Mouse (Mus musculus) left cerebral cortex, adult 9 months (tissue): ENCODE results near the gene Erich6b.

Experiments
- DNase-seq, 2 experiments: peaks; one replicate each; pipeline ENCODE4 v3.0.0; 2022; ENCODE audit warnings: low spot score in 2 of 2

Gene Erich6b

GRCm38 (mm10) chr14:75642080-75642479 is at the start of gene Erich6b:
Gene Erich6b (plus strand): TSS chr14:75642259.
- DNase-seq: no peak

GRCm38 (mm10) chr14:75592978-75593377 is 49.1 kb upstream of the Erich6b start, which contains the start of gene Spert:
Gene Spert (minus strand): TSS chr14:75593116.
- no peak for DNase-seq

DNA sequence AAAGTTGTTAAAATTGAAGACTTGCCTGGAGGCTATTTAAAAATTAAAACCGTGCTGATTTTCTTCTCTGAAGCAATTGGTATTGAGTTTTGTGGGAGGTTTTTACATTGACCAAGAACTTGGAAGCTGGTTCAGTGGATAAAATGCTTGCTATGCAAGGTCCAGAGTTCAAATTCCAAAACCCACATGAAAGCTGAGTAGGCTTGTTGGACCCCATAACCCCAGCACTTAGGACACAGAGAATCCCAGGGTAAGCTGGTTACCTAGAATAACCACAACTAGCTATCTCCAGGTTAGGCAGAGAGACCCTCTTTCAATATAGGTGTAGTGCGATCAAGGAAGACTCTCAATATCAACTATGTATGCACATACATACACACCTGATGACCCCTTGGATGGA is 32.9 kb upstream of the Erich6b start:
- no peak for DNase-seq

DNA sequence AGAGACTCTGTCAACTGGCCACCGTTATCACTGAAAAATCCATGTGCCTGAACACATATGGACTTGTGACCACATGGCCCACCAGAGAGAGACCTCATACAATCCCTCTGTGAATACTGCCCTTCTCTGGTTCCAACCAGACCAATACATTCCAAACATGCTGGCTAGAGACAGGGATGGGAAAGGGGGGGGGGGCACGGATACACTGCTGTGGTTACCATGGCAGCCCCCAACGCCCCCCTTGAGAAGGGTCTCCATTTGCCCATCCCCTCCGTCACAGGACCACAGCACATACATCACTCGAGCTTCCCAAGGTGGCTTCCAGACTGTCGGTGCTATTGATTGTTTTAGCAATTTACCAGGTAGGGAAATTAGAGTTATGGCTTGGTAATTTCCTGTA is 25.7 kb upstream of the Erich6b start:
- no peak for DNase-seq

GRCm38 (mm10) chr14:75622984-75623383 is 19.1 kb upstream of the Erich6b start:
- DNase-seq: no peak

DNA sequence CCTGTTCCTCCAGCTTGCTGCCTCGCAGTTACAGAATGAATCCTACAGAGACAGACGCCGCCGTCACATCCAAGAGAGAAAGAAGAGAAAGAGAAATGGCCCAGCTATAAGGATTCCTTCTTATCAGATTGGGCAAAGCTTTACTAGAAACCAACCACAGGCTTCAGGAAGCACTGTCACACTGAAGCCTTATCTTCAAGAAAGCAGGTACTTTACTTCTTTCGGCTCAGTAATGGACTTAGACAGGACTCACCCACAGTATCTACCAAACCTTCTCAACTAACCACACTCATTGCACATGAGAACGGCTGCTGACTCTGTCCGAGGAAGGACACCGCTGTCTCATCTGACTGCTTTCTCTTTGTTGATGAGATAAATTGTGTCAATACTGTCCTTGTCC is 13.2 kb upstream of the Erich6b start:
- no peak for DNase-seq

- peak in 1 of 2 experiments; percentile 33 for DNase-seq
Measured at GRCm38 (mm10) chr14:75635350-75635749, 6.7 kb upstream of the Erich6b start.

DNA sequence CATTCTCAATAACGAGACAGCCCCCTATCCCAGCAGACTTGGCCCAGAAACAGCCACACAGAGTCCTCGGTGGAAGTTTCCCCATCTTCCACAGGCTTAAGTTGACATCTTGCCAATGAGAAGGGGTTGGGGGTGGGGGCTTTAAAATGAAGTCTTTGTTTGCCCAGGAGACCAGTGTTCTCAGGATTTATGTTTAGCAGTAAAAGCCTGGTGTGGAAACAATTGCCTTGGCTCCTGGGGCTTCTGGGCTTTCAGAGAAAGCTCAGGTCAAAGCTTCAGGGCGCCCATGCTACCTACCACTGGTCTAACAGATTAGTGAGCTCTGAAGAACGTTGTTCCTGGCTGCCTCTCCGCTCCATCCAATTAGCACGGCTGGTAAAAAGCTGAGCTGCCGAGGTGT is 6.0 kb upstream of the Erich6b start:
- no peak for DNase-seq

GRCm38 (mm10) chr14:75637641-75638040 is 4.4 kb upstream of the Erich6b start:
- no peak for DNase-seq

DNA sequence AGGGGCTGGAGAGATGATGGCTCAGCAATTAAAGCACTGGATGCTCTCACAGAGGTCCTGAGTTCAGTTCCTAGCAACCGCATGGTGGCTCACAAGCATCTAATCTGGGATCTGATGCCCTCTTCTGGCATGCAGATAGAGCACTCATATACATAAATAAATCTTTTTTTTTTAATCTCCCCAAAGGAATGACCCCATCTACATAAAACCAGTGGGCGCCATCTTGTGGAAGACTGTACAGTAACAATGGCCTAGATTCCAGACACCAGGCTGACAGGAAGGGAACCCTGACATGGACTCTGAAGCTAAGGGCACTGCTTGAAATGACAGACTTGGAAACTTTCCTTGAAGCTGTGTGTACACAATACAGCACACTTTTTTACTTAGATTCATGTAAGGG is 1.2 kb upstream of the Erich6b start:
- DNase-seq: no peak

GRCm38 (mm10) chr14:75641369-75641768 is 690 bp upstream of the Erich6b start:
- DNase-seq: no peak

GRCm38 (mm10) chr14:75645461-75645860 is 3.4 kb downstream of the Erich6b start:
- DNase-seq: no peak

GRCm38 (mm10) chr14:75646060-75646459 is 4.0 kb downstream of the Erich6b start:
- no peak for DNase-seq

- DNase-seq: no peak
Measured at GRCm38 (mm10) chr14:75646968-75647829, 5.1 kb downstream of the Erich6b start.

DNA sequence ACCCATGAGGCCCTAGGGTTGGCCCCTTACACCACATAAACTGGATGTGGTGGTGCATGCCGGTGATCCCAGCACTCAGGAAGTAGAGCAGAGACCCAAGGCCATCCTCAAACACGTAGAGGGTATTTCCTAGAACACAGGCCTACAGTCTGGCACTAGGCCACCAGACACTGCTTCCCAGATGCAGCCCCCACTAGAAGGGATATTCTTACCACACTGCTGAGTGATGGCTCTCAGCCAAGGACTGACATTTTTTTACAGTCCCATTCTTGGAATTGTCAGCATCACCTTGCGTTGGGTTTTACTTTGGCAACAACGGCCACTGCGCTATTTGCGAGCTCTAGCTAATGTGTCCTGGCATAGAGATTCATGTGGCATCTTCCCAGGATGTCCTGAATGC is 18.9 kb downstream of the Erich6b start:
- DNase-seq: peak in 1 of 2 experiments; percentile 3

GRCm38 (mm10) chr14:75661548-75661947 is 19.5 kb downstream of the Erich6b start:
- DNase-seq: no peak

DNA sequence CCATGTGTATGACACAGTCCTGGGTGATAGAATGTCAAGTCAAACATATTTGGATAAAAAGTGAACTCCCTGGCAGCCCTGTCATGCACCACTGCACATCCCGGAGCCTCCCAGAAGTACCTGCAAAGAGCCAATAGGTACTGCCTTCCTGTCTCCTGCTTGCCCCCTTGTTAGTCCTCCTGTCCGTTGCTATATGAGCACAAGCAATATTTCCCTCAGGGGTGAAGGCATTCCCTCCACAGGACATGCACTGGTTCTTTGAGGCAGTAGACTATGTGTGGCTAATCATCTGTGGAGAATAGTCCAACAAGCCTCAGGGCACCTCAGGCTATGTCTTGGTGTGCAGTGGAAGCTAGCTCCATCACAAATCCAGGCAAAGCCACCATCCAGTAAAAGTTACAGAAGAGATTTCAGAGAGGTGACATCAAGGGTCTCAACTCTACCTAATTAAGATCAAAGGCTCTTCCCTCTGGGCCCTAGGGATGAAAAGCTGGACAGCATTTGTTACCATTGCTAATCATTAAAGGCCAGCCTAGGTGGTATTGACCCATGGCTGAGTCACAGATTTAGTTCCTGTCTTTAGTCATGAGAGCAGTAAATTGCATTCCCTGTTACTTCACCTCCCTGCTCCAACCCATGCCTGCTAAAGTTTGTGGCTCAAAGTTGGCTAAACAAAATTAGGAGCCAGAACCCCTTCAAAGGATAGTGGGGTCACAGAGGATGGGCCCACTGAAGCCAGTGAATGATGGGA is 23.5 kb downstream of the Erich6b start:
- no peak for DNase-seq

DNA sequence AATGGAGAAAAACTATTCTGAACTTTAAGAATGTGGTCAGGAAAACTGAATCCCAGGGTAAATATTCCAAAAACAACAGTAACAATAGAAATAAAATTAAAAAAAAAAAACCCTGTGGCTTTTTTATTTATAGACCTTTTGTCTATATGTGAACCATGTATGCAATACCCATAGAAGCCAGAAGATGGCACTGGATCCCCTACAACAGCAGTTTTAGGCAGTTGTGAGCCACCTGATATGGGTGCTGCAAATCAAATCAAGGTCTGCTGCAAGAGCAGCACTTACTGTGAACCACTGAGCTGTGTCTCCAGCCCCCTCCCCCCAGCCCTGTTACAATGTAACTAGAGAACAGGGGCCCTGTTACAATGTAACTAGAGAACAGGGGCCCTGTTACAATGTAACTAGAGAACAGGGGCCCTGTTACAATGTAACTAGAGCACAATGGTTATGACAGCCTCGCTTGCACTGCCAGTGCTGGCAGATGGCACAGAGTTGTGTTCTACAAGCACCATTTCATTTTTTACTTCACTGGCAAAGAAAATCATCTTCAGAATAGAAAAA is 27.1 kb downstream of the Erich6b start:
- no peak for DNase-seq

- no peak for DNase-seq
Measured at GRCm38 (mm10) chr14:75676316-75676715, 34.3 kb downstream of the Erich6b start.

DNA sequence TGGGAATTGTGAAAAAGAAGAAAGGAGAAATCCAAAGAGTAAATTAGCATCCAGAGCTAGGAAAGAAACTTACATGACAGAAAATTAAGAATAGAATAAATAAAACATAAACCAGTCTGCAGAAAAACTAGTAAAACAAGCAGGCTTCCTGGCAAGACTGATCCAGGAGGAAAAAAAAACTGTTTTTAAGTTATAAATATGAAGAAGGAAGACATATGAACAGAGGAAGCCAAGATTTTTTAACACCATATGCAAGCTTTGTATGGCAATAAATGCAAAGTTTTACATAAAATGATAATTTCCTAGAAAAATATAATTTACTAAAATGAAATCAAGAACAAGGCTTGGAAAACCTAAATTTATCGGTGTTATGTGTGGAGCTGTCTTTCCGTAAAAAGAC is 48.4 kb downstream of the Erich6b start:
- DNase-seq: no peak

GRCm38 (mm10) chr14:75696096-75696495 is 54.0 kb downstream of the Erich6b start:
- DNase-seq: no peak

- DNase-seq: no peak
Measured at GRCm38 (mm10) chr14:75697928-75698327, 55.9 kb downstream of the Erich6b start.

DNA sequence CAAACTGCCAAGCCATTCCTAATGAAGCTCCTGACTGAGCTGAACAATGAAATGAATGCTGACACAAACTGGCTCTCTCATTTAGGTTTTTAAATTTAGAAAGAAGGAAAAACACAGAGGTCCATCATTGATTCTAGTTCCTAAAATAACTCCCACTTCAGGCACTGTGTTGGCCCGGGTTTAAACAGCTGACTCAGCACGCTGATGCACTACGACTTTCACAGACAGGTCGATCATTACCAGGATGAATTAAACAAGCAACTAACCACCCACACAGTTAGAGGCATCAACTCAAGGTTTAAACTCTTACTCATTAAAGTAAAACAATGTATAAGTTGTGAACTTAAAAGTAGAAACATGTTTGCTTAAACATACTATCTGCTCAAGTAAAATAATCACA is 64.6 kb downstream of the Erich6b start:
- no peak for DNase-seq
